Mouse (Mus musculus): Measurements from ENCODE around the gene Cgas.
A peak's percentile ranks its signal among the peaks of the same experiment; 100 is the strongest.

Gene Cgas

GRCm38 (mm10) chr9:78457026-78457425, 14.0 kb upstream of the Cgas start:
- DNase-seq = no peak

- no peak for DNase-seq
Observed at GRCm38 (mm10) chr9:78451382-78451781, 8.3 kb upstream of the Cgas start.

GRCm38 (mm10) chr9:78450404-78450803, 7.4 kb upstream of the Cgas start:
- DNase-seq = no peak

GRCm38 (mm10) chr9:78447973-78448873, 5.2 kb upstream of the Cgas start, which contains the start of the genes Mto1 and Gm17324:
TSS of gene Mto1 (plus strand) at chr9:78448208.
TSS of gene Gm17324 (minus strand) at chr9:78448786.
- peak; percentile 94 for DNase-seq

GRCm38 (mm10) chr9:78447606-78447972, 4.6 kb upstream of the Cgas start:
- no peak for DNase-seq

GRCm38 (mm10) chr9:78442237-78442578, 829 bp downstream of the Cgas start:
- no peak for DNase-seq

- no peak for DNase-seq
Observed at GRCm38 (mm10) chr9:78439426-78439825, 3.6 kb downstream of the Cgas start.

GRCm38 (mm10) chr9:78432471-78432870, 10.6 kb downstream of the Cgas start:
- no peak for DNase-seq

GRCm38 (mm10) chr9:78430486-78430885, 12.6 kb downstream of the Cgas start:
- DNase-seq = no peak

GRCm38 (mm10) chr9:78429551-78429950, 13.5 kb downstream of the Cgas start:
- DNase-seq = no peak

- DNase-seq = no peak
Observed at GRCm38 (mm10) chr9:78428870-78429432, 14.1 kb downstream of the Cgas start.

- DNase-seq = peak; percentile 15
Observed at GRCm38 (mm10) chr9:78428185-78428584, 14.9 kb downstream of the Cgas start.

GRCm38 (mm10) chr9:78427362-78427781, 15.7 kb downstream of the Cgas start:
- peak; percentile 51 for DNase-seq

GRCm38 (mm10) chr9:78401596-78401995, 41.4 kb downstream of the Cgas start:
- DNase-seq = no peak

- no peak for DNase-seq
Observed at GRCm38 (mm10) chr9:78400570-78400969, 42.5 kb downstream of the Cgas start.

GRCm38 (mm10) chr9:78396517-78396916, 46.5 kb downstream of the Cgas start:
- DNase-seq = no peak

- DNase-seq = peak; percentile 61
Observed at GRCm38 (mm10) chr9:78395630-78396351, 47.2 kb downstream of the Cgas start, which contains the start of gene Ddx43. TSS of gene Ddx43 (plus strand) at chr9:78395777.

GRCm38 (mm10) chr9:78395244-78395629, 47.8 kb downstream of the Cgas start:
- DNase-seq = no peak

- no peak for DNase-seq
Observed at GRCm38 (mm10) chr9:78394602-78395001, 48.4 kb downstream of the Cgas start.

GRCm38 (mm10) chr9:78393741-78394140, 49.3 kb downstream of the Cgas start:
- no peak for DNase-seq

GRCm38 (mm10) chr9:78389981-78390380, 53.1 kb downstream of the Cgas start:
- no peak for DNase-seq

GRCm38 (mm10) chr9:78386947-78387346, 56.1 kb downstream of the Cgas start:
- no peak for DNase-seq

- no peak for DNase-seq
Observed at GRCm38 (mm10) chr9:78385893-78386292, 57.1 kb downstream of the Cgas start.
